Mouse (Mus musculus) mesoderm, embryonic 11.5 days (tissue): ENCODE measurements around the gene Trappc13.
"Not testable (repeated sequence)": the region's sequence is repeated elsewhere in the genome, so short reads cannot be mapped to it uniquely, and the experiment has no call there.

ENCODE experiments used
- DNase-seq: peaks from one replicate; pipeline ENCODE4 v3.0.0-alpha.2; 2012; ENCODE audit warnings: low read depth, low spot score

Trappc13 gene

GRCm38 (mm10) chr13:104177796-104178649 is at the start of gene Trappc13:
TSS of gene Trappc13 (minus strand) at chr13:104178469.
- no peak for DNase-seq

DNA sequence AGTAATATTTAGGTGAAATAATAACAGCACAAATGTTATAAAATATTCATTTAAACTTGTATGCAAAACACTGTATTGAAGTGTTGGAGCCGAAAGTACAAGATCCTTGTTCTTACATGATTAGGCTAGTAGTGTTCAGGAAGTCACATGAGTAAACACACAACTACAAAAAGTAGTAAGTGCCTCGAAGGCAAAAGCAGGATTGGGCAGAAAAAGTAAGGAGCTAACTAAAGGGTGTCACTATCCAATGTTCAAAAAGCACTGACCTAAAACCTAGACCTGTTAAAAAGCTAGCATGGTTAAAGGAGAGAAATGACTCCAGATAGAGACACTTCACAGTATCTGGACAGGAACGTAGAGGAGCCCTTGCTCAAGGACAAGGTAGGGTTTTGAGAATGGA is 49.2 kb upstream of the Trappc13 start:
- no peak for DNase-seq

GRCm38 (mm10) chr13:104204313-104204712 is 26.0 kb upstream of the Trappc13 start:
- no peak for DNase-seq

DNA sequence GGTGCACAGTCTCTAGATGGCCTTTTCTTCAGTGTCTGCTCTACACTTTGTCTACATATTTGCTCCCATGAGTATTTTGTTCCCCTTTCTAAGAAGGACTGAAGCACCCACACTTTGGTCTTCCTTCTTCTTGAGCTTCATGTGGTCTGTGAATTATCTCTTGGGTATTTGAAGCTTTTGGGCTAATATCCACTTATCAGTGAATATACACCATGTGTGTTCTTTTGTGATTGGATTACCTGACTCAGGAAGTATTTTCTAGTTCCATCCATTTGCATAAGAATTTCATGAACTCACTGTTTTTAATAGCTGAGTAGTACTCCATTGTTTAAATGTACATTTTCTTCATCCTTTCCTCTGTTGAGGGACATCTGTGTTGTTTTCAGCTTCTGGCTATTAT is 17.6 kb upstream of the Trappc13 start:
- DNase-seq = not testable (repeated sequence)

DNA sequence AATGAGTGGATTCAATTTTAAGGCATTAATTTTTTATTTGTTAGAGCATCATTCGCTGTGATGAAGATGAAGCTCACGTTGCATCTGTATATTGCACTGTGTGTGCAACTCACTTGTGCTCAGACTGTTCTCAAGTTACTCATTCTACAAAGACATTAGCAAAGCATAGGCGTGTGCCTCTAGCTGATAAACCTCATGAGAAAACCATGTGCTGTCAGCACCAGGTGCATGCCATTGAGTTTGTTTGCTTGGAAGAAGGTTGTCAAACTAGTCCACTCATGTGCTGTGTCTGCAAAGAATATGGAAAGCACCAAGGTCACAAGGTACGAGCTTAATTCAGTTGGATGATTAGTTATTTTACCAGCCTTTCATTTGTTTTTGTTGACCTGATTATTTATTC is 9.1 kb upstream of the Trappc13 start:
- no peak for DNase-seq

- no peak for DNase-seq
Observed at GRCm38 (mm10) chr13:104179176-104179888, 1.1 kb upstream of the Trappc13 start.

DNA sequence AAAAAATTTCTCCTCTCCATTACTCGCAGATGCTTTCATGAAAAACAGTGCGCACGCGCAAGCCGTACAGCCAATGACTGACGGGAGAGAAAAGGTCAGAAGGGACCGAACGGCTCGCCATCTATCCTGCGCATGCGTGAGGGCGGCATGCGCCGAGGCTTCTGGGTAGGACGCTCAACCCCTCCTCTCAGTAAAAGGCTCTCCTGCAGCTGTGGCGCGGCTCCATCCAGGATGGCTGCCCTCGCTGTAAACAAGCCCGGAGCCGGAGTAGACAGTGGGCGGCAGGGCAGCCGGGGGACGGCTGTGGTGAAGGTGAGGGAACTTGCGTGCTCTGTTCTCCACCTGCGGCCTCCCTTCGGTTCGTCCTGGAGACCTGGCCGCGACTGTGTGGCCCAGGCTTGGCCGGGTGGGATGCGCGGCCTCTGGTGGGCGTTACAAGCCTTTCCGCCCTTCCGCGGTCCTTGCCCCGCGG is 417 bp upstream of the Trappc13 start, which contains the start of gene Trim23:
Gene Trim23 (plus strand): TSS at position 148 of the 472 bp plus-strand sequence.
- DNase-seq = peak; percentile 99

- DNase-seq = no peak
Observed at GRCm38 (mm10) chr13:104176874-104177273, 1.4 kb downstream of the Trappc13 start.

GRCm38 (mm10) chr13:104172498-104172897 is 5.8 kb downstream of the Trappc13 start:
- no peak for DNase-seq

DNA sequence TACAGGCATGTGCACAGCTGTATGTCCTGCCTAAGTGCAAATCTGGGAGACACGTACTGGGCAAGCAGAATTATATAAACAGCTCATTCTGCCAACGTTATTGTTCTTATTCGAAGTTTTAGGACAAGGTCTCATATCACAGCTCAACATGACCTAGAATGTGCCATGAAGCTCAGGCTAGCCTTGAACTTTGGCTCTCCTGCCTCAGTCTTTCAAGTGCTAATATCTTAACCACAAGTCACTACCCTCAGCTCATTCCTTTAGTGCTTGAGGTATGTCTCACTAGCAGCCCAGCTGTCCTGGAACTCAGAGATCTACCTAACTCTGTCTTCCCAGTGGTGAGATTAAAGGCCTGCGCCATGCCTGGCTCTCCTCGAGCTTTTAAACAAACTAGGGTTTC is 6.6 kb downstream of the Trappc13 start:
- no peak for DNase-seq

DNA sequence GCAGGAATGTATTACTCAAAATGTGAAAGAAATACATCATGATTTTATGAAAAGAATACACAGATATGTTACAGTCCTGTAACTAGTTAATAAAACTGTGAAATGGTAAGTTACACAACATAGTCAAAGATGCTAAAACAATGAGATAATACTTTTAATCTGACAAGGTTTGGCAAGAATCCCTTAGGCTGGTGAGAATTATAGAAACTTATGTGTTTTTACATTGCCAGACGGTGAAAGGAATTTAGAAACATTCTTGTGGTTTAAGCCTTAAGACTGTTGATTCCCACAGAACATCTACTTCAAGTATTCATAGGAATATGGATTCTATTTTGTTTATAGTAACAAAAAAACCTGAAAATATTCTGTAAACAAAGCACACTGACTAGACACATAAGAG is 22.6 kb downstream of the Trappc13 start:
- DNase-seq = no peak

DNA sequence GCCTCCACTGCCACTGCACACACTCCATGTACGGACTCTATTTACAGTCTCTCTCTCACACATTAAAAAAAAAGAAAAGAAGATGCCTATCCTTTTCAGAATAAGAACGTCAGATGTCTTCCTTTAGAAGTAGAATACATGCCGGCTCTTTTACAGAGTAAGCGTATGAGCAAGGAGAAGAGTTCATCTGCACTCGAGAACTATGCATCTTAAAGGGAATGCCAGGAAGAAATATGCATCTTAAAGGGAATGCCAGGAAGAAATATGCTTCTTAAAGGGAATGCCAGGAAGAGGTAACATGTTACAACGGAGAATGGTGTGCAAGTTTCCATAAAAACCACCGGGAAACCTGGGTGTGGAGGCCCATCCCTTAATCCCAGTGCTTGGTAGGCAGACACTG is 23.2 kb downstream of the Trappc13 start:
- DNase-seq = no peak

DNA sequence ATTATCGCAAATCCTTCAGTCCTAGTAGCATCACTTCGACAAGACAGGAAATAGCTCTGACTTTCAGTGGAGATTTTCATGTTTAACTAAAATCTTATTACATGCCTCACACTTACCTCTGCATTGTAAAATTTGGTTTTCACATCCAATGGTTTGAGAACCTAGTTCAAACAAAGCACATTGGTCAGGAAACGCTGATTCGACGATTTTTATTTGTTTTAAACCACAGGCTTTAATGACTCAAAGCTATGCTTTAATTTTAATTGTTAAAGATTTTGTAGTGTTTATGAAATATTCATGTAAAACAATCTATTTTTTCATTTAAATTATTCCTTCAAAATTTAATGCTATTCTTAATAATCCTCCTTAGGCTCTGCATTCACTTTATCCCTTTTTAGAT is 24.1 kb downstream of the Trappc13 start:
- DNase-seq = no peak

- DNase-seq = no peak
Observed at GRCm38 (mm10) chr13:104145646-104146045, 32.6 kb downstream of the Trappc13 start.

DNA sequence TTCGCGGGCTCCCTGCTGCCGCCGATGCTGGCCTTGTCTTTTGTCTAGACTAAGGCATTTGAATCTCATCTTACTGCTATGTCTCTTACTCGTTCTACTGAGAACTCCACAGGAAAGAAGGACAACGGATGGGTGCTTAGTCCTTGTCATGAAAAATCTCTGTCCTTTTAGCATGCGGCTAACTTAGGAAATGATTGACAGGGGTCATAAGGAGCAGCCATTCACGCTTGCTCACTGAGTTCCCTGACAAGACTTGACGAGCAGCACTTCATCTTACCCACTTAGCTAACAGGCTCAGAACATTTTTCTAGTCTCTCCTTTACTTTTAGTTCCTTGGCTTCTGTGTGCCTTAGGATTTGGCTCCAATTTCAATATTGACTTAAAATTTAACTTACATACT is 33.4 kb downstream of the Trappc13 start:
- DNase-seq = no peak

GRCm38 (mm10) chr13:104139369-104140209 is 38.7 kb downstream of the Trappc13 start:
- peak; percentile 76 for DNase-seq

- no peak for DNase-seq
Observed at GRCm38 (mm10) chr13:104134510-104135085, 43.7 kb downstream of the Trappc13 start.

DNA sequence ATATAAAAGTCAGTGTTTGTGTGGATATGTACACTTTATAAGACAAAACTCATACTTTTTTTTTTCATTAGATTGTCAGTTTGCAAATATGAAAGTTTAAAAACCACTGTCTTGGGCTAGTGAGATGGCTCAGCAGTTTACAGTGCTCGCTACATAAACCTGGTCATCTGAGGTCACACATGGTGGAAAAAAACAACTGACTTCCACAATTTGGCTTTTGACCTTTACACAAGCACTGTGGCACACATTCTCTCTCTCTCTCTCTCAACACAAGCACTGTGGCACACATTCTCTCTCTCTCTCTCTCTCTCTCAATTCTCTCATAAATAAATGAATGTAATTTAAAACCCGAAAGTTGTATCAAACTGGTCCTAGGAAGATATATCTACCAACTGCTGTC is 45.7 kb downstream of the Trappc13 start:
- no peak for DNase-seq

DNA sequence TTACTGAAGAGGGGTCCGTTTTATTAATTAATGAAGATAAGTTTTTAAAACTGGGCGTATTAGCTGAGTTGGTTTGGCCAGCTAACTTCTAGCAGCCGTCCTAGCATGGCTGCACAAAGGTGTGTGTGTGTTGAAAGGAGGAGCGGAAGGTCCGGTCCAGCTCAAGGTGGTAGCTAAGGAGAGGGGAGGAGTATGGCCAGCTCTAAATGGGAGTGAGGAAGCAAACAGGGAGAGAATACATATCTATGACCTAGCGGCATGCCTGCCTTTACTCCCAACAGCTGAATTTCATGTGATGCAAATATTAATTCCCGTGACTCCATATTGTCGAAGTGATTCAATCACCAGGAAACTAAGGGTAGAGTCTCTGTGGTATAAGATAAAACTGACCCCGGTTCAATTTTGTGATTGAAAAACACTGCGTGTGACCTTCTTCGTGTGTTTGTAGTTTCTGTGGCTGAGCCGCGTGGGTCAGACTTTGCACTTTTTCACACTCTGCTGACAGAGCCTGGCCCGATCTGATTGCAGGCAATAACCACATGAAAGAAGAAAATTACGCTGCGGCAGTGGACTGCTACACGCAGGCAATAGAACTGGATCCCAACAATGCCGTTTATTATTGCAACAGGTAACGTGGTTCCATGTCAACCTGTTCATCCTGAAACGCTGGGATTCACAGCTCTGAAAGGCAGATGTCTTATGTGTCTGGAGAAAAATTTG is 54.4 kb downstream of the Trappc13 start:
- no peak for DNase-seq

- peak; percentile 12 for DNase-seq
Observed at GRCm38 (mm10) chr13:104122078-104122840, 56.0 kb downstream of the Trappc13 start.
